Mouse (Mus musculus) urinary bladder, adult 2 months (tissue): Measurements from ENCODE around the gene Alox15. TPM values are rescaled to one million over a fixed set of nuclear protein-coding genes. Genes with fewer than 3 reads are reported as not detected.
A peak's percentile ranks its signal among the peaks of the same experiment; 100 is the strongest.
"Not testable (repeated sequence)": the region's sequence is repeated elsewhere in the genome, so short reads cannot be mapped to it uniquely, and the experiment has no call there.

Experiments used
- DNase-seq: peaks from one replicate; pipeline ENCODE4 v3.0.0; 2022; ENCODE audit warnings: low spot score
- polyA plus RNA-seq: library from polyadenylated mRNA; depleted of rRNA; stranded (reverse); fragments of >200 nt; gene quantifications from 2 replicates; pipeline ENCODE4 v1.2.3, GENCODE M21; 2012; rRNA removed

Gene Alox15
- 0.80 and 1.3 TPM in 2 replicates for polyA plus RNA-seq

GRCm38 (mm10) chr11:70351868-70352267 is at the start of gene Alox15:
TSS of gene Alox15 (minus strand) at chr11:70352031.
- DNase-seq, result no peak

- no peak for DNase-seq
Measured at GRCm38 (mm10) chr11:70389421-70389820, 37.6 kb upstream of the Alox15 start.

GRCm38 (mm10) chr11:70387436-70387835 is 35.6 kb upstream of the Alox15 start:
- DNase-seq, result no peak

GRCm38 (mm10) chr11:70384136-70384535 is 32.3 kb upstream of the Alox15 start:
- DNase-seq, result no peak

DNA sequence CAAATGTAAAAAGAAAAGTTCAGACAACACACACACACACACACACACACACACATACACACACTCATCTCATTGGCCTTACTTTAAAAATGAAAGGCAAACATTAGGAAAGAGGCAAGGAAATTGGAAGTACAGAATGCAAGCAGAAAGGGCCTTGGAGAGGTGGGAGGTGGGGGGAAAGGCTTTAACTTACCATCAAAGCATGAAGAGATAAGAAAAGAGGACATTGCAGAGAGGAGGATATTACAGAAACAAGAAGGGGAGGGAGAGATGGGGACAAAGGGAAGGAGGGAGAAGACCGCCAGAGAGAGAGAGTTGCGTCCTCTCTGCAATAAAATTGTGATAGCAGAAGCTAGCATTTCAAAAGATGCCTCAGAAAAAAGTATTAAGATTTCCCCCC is 29.5 kb upstream of the Alox15 start:
- DNase-seq, result no peak

- no peak for DNase-seq
Measured at GRCm38 (mm10) chr11:70380478-70381005, 28.7 kb upstream of the Alox15 start.

DNA sequence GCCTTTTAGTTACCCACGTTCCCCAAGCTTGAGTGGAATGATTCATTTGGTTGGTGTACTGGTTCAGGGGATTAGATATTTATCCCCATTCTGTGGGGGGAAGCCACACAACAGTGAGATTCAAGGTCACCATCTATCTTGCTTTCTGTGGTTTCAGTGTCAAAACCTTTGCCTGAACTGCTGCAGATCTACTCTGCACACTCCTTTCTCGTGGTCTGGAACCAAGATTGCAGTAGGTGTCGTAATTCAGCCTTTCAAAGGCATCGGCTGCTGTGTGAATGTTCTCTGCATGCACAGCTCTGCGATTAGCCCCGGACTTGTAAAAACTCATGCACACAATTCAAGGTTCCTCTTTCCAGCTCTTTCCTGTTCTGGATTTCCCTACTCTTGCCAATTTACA is 24.2 kb upstream of the Alox15 start:
- no peak for DNase-seq

DNA sequence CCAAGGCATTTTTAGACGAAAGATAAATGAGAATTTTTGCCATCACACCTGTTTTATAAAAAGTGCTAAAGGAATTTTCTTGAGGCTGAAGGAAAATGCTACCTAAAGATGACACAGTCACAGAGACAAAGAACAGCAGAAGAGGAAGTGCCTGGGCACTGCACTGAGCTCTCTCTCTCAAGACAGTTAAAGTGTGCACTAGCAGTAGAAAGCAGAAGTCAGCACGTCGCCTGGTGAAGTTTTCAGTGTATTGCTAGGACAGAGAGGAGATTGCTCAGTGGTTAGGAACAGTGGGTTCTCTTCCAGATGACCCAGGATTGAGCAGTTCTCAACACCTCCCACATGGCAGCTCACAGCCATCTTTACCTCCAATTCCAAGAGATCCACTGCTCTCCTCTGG is 22.5 kb upstream of the Alox15 start:
- no peak for DNase-seq

DNA sequence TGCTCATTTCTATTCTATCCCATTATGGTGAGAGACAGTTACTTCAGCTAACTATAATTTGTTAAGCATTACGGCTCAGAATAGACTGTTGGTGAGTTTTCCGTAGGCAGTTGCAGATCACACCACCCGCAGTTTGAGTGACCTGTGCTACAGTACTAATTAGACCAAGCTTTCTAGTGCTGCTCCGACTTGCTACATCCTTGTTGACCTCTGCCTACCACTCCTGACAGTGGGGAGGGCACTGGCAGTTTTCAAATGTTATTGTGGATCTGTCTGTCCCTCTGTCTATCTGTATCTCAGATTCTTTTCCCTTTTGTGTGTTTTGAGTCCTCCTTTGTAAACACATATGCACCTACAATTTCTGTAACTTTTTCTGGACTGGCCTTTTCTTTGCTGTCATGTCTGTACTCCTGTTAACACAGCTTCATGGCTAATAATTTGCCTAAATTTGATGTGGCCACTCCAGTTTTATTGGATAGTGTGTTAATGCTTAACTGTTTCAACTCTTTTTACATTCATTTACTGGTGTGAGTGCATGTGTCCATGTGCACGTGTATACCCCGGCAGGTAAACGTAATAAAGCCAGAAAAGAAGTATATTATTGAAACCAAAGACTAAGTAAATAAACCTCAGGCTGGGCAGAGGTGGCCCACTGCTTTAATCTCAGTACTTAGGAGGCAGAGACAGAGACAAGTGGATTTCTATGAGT is 21.2 kb upstream of the Alox15 start:
- no peak for DNase-seq

DNA sequence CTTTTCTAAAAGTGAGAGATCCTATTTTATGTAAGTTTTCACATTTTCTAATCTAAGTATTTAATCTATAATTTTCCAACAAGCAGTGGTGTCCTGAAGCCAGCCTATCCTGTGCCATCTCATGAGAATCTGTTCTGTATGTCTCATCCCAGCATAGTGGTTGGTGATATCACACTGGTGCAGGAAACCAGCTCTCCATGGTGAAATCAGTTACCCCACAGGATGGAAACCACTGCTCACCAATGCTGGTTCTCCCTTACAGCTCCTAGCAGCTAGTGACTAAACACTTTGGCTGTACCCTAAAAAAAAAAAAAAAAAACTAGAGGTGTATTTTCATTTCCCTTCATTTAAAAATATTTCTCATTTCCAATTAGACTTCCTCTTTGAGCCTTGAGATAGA is 20.6 kb upstream of the Alox15 start:
- no peak for DNase-seq

DNA sequence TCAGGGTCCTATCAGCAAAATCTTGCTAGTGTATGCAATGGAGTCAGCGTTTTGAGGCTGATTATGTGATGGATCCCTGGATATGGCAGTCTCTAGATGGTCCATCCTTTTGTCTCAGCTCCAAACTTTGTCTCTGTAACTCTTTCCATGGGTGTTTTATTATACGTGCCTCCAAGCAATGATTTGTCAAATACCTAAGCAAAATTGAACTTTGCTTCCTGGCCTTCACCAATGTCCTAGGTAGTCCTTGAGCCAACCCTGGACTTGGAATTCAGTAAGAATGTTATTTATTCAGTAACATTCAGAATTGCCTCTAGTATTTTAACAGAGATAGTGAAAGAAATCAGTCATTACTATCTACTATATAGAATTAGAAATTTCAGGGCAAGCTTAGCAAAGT is 16.8 kb upstream of the Alox15 start:
- DNase-seq, result not testable (repeated sequence)

- DNase-seq, result not testable (repeated sequence)
Measured at GRCm38 (mm10) chr11:70367701-70368100, 15.9 kb upstream of the Alox15 start.

- DNase-seq, result no peak
Measured at GRCm38 (mm10) chr11:70348630-70349029, 3.2 kb downstream of the Alox15 start.

- DNase-seq, result no peak
Measured at GRCm38 (mm10) chr11:70347861-70348260, 4.0 kb downstream of the Alox15 start.

- DNase-seq, result no peak
Measured at GRCm38 (mm10) chr11:70345546-70345945, 6.3 kb downstream of the Alox15 start.

GRCm38 (mm10) chr11:70345061-70345460 is 6.8 kb downstream of the Alox15 start:
- DNase-seq, result no peak

DNA sequence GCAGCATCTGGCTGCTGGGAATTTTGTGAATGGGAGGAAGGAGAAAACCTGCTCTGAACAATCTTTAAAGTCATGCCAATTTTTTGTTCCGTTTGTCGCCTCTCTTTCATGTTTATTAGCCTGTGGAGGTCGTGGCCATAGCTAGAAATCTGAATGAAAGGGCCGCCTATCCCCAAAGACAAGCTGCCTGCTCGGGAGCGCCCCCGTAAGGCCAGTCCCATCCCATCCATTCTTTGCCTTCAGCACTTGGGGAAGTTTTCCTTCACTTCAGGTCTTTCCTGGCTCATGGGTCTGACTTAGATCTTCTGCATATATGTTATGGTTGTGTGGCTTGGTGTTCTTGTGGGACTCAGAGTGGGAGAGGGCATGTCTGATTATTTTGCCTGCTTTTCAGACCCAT is 12.3 kb downstream of the Alox15 start:
- DNase-seq, result no peak

- no peak for DNase-seq
Measured at GRCm38 (mm10) chr11:70334477-70334876, 17.4 kb downstream of the Alox15 start.

DNA sequence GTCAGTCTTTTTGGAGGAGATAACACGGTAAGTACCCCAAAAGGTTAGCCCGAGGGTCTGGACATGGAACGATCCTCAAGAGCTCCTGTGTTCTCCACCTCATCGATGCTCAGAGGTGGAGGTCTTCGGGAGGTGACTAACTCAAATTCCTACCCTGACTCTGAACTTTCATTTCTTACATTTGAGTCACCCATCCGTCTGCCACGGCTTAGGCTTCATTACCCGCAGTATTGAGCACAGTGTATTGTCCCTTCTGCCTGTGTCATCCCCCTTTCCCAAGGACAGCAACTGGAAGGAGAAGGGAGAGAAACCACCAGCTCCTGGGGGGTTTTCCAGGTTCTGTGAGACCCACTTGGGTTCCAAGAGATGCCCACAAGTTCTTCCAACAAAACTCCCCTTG is 27.1 kb downstream of the Alox15 start:
- DNase-seq, result no peak

GRCm38 (mm10) chr11:70322528-70322927 is 29.3 kb downstream of the Alox15 start, which contains the start of gene Alox12e:
TSS of gene Alox12e (minus strand) at chr11:70322628.
- no peak for DNase-seq

GRCm38 (mm10) chr11:70321664-70322063 is 30.2 kb downstream of the Alox15 start:
- peak; percentile 39 for DNase-seq

DNA sequence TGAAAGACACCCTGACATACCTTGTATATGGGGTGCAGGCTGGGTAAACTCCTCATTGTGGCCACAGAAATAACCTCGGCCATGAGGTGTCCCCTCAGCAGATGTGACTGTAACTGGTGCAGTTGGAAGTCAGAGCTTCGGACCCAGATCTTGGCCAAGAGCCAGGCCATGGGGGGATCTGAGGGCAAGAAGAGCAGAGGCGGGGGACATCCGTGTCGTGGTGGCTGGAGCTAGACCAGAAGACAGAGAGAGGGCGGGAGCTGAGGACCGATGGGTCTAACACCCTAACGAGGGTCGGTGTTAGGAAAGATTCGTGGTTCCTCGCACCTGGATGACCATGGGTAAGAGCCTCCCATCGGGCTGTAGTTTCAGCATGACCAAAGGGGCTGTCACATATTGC is 32.2 kb downstream of the Alox15 start:
- no peak for DNase-seq

DNA sequence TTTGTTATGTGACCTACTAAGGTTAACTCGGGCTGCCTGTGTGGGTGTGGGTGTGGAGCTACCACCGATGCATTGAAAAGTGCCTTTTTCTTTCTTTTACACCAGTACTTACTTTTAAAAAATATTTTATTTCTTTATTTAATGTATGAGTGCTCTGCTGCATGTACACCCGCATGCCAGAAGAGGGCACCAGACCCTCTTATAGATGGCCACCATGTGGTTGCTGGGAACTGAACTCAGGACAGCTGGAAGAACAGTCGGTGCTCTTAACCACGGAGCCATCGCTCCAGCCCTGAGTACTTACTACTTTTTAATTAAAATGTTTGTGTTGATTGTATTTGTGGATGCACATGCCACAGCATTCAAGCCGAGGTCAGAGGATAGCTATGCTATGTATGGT is 38.0 kb downstream of the Alox15 start:
- no peak for DNase-seq

DNA sequence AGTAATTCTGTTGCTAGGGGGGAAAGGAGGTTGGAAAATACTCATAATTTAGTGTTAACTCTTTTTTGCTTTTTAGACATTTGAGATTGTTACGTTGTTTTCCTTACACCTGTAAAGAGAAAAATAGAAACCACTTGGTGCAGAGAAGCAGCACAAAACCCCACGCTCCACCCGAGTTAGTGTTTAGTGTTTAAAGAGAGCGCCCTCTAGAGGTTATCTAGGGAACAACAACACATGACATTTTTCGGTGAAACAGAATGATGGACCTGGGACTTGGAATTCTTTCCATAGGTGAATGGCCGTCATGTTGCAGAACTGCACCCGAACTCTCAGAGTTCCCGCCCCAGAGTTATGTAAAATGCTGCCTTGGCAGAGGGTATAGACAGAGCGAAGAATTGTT is 42.5 kb downstream of the Alox15 start:
- no peak for DNase-seq
